Mouse (Mus musculus): ENCODE data around the gene Pyy.

DNA sequence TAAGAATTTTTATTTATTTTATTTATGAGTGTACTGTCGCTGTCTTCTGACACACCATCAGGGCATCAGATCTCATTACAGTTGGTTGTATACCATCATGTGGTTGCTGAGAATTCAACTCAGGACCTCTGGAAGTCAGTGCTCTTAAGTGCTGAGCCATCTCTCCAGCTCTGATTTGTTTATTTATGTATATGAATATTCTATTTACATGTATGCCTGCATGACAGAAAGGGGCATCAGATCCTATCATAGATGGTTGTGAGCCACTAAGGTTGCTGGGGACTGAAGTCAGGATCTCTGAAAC lies 49.1 kb upstream of the Pyy start:
- TF ChIP-seq CTCF (IDR thresholded peaks at IDR 0.05; ENCODE audit: low read depth) (no peak), EP300 (IDR thresholded peaks at IDR 0.05; ENCODE audit: low read depth) (no peak)

All from heart, postnatal 0 days (tissue).